Mouse (Mus musculus) heart, postnatal 0 days (tissue): ENCODE data around the gene Srpx.

Experiments
- CTCF ChIP-seq: IDR thresholded peaks from 2 replicates; pipeline ENCODE4 v1.5.1; 2016; ENCODE audit warnings: antibody characterized with exemption, control low read depth, low read depth
- EP300 ChIP-seq: IDR thresholded peaks from 2 replicates; pipeline ENCODE4 v1.6.1; 2016; ENCODE audit warnings: antibody characterized with exemption, low read depth

DNA sequence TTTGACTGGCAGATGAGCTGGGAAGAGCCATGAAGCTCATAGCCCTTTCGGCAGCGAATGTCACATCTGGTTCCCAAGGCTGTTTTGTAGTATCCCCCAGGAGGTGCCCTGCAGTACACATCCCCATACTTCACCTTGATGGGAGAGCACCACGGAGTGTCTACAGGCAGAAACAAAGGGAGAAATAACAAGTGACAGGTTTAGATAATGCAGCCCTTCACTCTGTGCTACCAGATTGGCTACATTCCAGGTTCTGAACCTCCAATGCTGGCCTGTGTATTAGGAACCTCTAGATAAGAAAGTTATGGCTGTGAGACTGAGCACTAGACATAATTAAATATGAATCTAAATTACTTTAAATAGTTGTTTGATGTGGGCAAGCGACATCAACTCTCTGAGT lies 48.1 kb downstream of the Srpx start:
- TF ChIP-seq CTCF (no peak), EP300 (no peak)
